Mouse (Mus musculus): ENCODE measurements at regions not wholly inside any gene's neighbourhood (a gene's known extent, or its start where the extent isn't known, plus 50 kb on each side); places are given as distances from the start of the nearest gene placed in this dataset.

DNA sequence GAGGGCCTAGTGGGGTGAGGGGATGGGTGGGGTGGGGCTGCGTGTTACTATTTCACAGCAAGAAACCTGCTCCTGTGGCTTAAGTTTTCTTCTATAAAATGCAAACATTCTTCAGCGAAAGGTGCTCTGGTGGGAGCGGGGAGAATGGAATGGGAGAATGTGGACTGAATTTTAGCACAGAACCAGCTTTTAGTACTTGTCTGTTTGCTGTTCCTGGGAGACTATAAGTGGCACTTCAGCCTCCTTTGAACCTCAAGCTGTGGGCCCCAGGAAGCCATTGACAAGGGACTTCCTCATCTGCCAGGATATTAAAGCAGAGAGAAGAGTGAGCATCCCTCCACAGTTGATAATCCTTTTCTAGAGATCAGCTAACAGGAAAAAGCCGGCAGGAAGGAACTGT, 580.2 kb downstream of the Zfp706 start:
- no peak for DNase-seq (ENCODE audit: low spot score)

GRCm38 (mm10) chr15:36425902-36426301, 581.7 kb downstream of the Zfp706 start:
- peak; percentile 59 for DNase-seq (ENCODE audit: low spot score)

DNA sequence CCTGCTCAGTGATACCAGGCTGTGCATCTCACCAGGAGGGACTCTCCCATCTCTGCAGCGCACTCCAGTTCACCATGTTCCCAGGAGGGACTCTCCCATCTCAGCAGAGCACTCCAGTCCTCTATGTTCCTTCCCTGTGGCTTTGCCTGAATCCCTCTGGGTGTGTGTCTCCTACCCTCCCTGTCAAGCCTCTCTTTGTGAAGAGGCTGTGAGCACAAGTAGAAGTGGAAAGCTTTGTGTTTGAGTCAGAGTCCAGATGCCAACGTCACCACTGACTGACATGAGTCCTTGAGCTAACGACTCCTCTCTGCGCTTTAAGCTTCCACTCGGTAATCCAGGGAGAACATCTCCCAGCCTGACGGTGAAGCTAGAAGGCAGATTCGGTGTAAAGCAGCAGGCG, 583.5 kb downstream of the Zfp706 start:
- no peak for DNase-seq (ENCODE audit: low spot score)

DNA sequence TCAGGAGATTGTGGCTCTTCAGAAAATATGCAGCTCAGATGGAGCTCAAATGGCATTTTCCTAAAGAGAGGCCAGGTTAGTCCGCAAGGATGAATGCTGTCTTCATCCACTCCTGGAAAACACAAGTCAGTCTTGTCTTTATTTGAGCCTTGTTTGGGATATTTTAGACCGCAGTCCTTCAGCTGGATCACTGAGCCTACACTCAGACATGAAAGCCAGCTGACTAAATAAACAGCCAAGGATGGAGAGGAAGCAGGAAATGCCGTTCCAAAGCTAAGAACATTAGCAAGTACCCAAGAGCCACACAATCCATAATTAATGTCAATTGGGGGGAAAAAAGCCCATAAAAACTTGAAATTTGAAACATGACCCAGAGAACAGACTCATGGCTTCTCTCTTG, 584.8 kb downstream of the Zfp706 start:
- DNase-seq (ENCODE audit: low spot score): no peak

- DNase-seq (ENCODE audit: low spot score): no peak
Observed at GRCm38 (mm10) chr15:36419943-36420480, 587.6 kb downstream of the Zfp706 start.

- peak; percentile 79 for DNase-seq (ENCODE audit: low spot score)
Observed at GRCm38 (mm10) chr15:36417426-36417825, 590.1 kb downstream of the Zfp706 start.

GRCm38 (mm10) chr15:36415552-36416249, 591.9 kb downstream of the Zfp706 start:
- DNase-seq (ENCODE audit: low spot score): no peak

- DNase-seq (ENCODE audit: low spot score): no peak
Observed at GRCm38 (mm10) chr15:36412016-36412415, 595.6 kb downstream of the Zfp706 start.

- no peak for DNase-seq (ENCODE audit: low spot score)
Observed at GRCm38 (mm10) chr15:36405446-36405845, 602.1 kb downstream of the Zfp706 start.

- no peak for DNase-seq (ENCODE audit: low spot score)
Observed at GRCm38 (mm10) chr15:36403336-36404119, 604.0 kb downstream of the Zfp706 start.

GRCm38 (mm10) chr15:36402051-36402450, 605.5 kb downstream of the Zfp706 start:
- no peak for DNase-seq (ENCODE audit: low spot score)

DNA sequence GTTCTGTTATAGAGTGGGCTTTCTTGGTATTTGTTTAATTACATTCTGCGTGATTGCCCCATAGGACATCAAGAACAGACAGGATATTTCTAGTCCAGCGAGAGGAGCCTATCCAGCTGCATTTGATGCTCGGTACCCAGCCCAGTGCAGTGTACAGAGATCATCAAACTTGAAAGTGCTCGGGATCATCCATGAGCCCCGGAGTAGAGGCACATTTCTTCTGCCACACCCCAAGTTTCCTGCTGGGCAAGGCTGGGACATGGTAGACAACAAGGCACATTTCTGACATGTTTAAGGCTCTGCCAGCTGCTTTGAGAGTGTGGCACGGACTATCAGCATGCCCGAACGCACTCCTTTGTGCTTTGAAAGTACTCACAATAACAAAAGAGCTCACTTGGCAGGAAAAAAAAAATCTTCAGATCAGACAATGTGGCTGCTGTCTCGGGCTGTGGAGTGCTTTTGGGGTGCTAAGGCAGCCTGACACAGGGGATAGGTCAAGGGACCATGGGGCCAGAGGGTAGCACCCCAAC, 607.2 kb downstream of the Zfp706 start:
- no peak for DNase-seq (ENCODE audit: low spot score)

DNA sequence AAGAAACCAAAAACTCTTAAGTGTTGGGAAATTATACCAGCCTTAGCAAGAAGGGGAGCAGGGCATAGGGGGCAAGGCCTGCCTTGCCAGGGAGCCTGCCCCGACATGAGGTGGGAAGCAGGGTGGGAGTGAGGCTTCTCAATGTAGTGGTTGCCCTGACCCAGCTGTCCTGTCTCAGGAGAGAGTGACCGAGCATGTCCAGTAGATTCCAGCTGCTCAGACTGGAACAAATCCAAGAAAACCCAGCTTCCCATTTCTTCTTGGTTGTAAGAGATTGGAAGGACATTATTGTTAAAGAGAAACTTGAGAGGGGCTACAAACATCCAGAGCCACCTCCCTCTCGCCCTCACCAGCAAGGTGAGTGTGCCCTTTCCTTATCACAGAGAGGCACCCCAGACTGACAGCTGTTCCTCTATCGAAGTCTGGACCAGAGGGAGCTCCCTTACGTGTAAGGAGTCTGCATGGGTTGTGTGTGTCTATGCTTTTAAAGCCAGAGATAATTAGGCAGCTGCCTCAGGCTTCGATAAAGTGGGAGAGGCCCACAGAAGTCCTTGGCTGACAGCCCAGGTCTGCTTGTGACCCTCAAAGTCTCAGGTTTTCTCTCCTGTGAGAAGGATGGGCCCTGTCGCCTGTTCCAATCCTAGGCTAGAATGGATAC, 608.1 kb downstream of the Zfp706 start:
- DNase-seq (ENCODE audit: low spot score): no peak

DNA sequence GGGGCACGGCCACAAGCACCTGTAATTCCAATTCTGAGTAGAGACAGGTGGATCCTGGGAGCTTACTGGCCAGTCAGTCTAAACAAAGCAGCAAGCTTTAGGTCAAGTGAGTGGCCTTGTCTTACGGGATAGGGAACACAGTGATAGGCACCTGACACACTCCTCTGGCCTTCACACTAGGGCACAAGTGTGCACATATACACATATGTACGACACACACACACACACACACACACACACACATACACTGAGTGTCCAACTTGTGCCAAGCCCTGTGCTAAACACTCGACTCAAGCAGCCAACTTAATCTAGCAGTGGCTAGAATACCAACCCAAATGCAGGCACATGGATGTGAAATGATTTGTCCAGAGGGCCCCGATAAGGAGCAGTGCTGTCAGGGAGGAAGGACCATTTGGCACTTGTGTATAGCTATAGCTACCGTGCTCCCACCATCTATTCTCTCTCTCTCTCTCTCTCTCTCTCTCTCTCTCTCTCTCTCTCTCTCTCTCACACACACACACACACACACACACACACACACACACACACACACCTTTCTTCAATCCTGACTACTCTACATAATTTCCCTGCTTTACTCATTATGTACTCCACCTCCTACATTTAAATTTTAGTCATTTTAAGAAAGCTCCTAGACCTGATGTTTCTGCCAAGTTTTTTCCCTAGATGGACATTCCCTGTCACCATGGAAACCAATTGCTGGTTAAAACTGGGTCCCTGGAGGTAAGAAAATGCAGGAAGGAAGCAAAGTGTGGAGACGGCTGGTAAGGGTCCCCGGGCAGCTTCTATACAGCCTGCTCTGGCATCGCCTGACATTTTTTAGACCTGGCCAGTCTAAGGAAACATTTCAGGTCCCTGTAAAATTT, 609.2 kb downstream of the Zfp706 start:
- DNase-seq (ENCODE audit: low spot score): no peak

DNA sequence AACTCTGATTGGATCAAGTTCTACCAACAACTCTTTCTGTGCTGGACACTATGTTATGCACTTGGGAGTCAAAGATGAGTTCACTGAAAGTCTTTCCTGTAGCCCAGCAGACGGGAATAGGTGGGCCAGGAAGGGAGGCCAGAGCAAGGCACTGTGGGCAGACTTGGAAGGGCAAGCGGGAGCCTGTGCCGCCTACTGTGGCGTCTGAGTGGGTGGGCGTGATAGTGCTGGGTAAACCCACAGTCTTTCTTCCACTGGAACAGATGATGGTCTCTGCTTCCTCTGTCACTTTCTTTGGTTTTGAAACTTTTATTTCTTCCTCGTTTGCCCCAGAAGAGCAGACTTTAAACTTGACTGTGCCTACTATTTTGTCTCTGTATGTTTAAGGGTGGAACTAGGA, 610.8 kb downstream of the Zfp706 start:
- DNase-seq (ENCODE audit: low spot score): no peak

- DNase-seq (ENCODE audit: low spot score): no peak
Observed at GRCm38 (mm10) chr15:36396245-36396644, 611.3 kb downstream of the Zfp706 start.

DNA sequence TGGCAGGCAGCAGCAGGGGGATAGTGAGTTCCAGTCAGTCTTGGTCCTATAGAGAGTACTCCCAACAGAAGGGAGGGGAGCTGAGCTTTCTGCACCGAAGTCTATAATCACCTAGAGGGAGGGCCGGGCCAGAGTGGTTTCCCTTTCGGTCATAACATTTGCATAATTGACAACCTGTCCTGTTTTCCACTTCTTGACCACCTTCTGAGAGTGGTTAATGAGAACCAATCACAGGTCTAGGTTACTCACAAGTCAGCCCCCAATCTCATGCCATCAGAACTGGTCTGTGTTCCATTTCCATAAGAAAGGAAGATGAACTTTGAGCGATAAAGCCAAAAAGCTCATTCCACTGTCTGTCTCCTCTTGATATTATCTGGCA, 611.9 kb downstream of the Zfp706 start:
- DNase-seq (ENCODE audit: low spot score): no peak

GRCm38 (mm10) chr15:36394914-36395671, 612.5 kb downstream of the Zfp706 start:
- DNase-seq (ENCODE audit: low spot score): no peak

DNA sequence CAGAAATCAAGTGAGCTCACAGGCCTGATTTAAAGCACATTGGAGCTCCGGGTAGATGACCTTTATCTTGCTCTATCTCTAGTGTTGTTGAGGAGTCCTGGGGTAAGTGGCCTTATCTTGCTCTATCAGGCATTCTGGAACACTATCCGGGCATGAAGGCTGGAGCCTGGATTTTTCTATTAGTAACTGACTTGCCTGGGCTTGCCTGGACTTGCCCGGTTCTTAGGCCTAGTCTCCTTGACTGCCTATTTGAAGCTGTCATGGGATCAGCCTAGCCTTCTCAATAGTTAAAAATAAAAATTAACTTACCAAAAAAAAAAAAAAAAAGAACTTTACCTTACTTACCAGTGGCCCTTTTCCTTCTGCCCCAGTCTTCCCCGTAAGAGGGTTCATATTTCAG, 617.8 kb downstream of the Zfp706 start:
- no peak for DNase-seq (ENCODE audit: low spot score)

- DNase-seq (ENCODE audit: low spot score): no peak
Observed at GRCm38 (mm10) chr15:36381228-36381671, 626.3 kb downstream of the Zfp706 start.
